Mouse (Mus musculus) brain, embryonic 18.5 days (tissue): ENCODE measurements around the gene Tspan32.

Source experiments
- DNase-seq: peaks from one replicate; pipeline ENCODE4 v3.0.0-alpha.2; 2012; ENCODE audit warnings: low read depth, low spot score

The Tspan32 gene

GRCm38 (mm10) chr7:143033581-143033980 lies 28.7 kb downstream of the Tspan32 start:
- no peak for DNase-seq

- no peak for DNase-seq
These were observed 29.3 kb downstream of the Tspan32 start for GRCm38 (mm10) chr7:143034112-143034511.

GRCm38 (mm10) chr7:143034519-143035450 lies 29.9 kb downstream of the Tspan32 start:
- DNase-seq, result no peak

GRCm38 (mm10) chr7:143036787-143037186 lies 31.9 kb downstream of the Tspan32 start:
- DNase-seq, result no peak

GRCm38 (mm10) chr7:143037306-143037705 lies 32.5 kb downstream of the Tspan32 start:
- DNase-seq, result no peak

- DNase-seq, result no peak
These were observed 33.5 kb downstream of the Tspan32 start for GRCm38 (mm10) chr7:143038174-143038931.

GRCm38 (mm10) chr7:143040561-143040960 lies 35.7 kb downstream of the Tspan32 start:
- DNase-seq, result no peak

GRCm38 (mm10) chr7:143041138-143041822 lies 36.4 kb downstream of the Tspan32 start:
- no peak for DNase-seq

GRCm38 (mm10) chr7:143042089-143042488 lies 37.2 kb downstream of the Tspan32 start:
- DNase-seq, result no peak

- no peak for DNase-seq
These were observed 38.1 kb downstream of the Tspan32 start for GRCm38 (mm10) chr7:143042897-143043300.

- DNase-seq, result no peak
These were observed 39.4 kb downstream of the Tspan32 start for GRCm38 (mm10) chr7:143044049-143044825.

GRCm38 (mm10) chr7:143044826-143045206 lies 40.0 kb downstream of the Tspan32 start:
- DNase-seq, result no peak

GRCm38 (mm10) chr7:143046358-143046757 lies 41.5 kb downstream of the Tspan32 start:
- DNase-seq, result no peak

GRCm38 (mm10) chr7:143049331-143049730 lies 44.5 kb downstream of the Tspan32 start:
- no peak for DNase-seq

- DNase-seq, result no peak
These were observed 45.3 kb downstream of the Tspan32 start for GRCm38 (mm10) chr7:143049841-143050816.

- no peak for DNase-seq
These were observed 46.5 kb downstream of the Tspan32 start for GRCm38 (mm10) chr7:143051316-143051715.

- DNase-seq, result no peak
These were observed 47.8 kb downstream of the Tspan32 start, which contains the start of gene Cd81 for GRCm38 (mm10) chr7:143052626-143053007. TSS of gene Cd81 (plus strand) at chr7:143052739.

GRCm38 (mm10) chr7:143053008-143053899 lies 48.4 kb downstream of the Tspan32 start:
- no peak for DNase-seq
